Mouse (Mus musculus) right cerebral cortex, adult 18-20 months (tissue): ENCODE data around the gene Dusp3.

Source experiments
- DNase-seq: peaks from one replicate; pipeline ENCODE4 v3.0.0; 2022; ENCODE audit warnings: mixed read lengths

The Dusp3 gene

DNA sequence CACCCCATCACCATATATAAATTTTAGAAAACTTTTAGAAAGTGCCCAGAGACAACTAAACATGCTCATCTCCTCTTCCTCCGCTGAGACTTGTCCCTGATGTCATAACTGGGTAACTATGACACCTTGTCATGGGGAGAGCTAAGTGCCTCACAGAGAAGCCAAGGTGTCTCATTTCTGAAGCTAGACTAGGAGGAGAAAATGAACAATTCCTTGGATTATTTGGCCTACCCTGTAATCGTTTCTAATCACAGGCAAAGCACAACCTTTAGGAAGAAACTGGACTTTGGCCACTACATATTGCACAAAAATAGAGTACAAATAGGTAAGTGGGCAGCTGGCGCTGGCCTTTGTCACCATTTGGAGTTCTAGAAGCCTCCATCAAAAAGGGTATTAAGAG is at the start of gene Dusp3:
TSS of gene Dusp3 (minus strand) at position 101 of the 400 bp plus-strand sequence.
- no peak for DNase-seq

DNA sequence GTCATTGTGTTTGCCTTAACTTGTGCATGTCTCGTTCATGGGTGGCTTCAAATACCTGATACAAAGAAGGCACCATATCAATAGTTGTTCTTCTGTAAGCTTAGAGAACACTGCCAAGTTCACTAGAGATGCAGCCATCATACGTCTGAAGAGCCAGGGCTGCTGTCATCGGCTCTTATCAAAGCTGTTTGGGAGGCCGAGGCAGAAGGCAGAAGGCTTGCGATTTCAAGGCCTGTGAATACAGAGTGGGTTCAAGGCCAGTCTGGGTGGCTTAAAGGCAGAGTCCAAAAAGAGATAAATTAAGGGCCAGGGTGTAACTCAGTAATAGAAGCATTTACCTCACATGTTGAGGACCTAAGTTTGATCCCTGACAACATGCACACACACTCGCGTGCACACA is 49.5 kb upstream of the Dusp3 start:
- no peak for DNase-seq

DNA sequence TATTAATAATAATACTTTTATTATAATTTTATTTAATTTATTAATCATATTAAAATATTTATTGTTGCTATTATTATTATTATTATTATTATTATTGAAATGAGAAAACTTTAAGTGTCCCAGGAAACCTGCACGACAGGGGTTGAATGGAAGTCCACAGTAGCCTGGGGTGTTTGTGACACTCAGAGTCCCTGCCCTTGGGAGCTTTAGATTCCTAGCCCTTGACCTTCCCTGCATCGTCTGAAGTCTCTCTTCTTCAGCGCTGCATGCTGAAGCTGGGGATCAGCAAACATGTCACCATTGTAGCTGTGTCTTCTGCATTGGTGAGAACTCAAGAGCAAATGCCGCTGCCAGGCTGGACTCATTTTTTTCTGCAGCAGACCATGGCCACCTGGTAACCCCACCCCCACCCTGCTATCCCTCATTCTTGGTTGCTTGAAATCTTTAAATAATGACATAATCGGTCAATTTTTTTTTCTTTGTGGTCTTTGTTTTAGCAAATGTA is 48.7 kb upstream of the Dusp3 start:
- DNase-seq, result no peak

DNA sequence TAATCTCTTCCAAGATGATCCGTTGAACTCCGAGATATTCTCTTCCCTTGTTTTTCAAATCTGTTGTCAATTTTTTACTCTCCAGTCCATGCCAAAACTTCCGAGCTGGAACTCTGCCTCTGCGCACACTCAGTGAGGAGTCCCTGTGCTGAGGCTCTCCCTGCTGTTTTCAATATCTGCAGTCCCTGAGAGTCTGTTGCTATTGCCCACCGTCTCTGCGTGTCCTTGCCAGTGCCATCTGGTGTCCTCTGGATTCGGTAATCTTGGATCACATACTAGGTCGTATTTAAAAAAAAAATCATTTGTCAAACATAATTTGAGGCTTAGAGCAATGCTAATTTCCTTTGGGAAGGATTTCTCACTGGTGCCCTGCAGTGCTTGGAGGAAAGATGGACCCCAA is 48.1 kb upstream of the Dusp3 start:
- no peak for DNase-seq

DNA sequence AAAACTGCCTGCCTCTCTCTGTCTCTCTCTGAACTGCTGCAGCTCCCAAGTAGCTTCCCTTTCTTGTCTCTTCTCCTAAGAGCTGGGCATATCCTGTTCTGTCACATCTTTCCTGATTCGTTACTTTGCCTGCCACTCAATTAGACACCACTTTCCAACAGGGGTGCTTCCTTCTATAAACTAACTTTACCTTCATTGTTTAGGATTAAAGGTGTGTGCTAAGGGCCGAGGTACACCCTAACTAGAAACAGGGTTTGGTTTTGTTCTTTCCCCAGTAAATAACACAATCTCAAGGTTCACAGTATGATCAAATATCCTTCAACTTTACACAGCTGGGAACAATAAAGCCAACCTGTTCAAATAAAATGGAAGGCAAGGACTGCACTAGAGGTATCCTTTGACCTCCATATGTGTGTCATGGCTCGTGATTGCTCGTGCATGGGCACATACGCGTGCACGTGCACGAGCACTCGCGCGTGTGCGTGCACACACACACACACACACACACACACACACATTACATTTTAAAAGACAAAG is 46.3 kb upstream of the Dusp3 start:
- DNase-seq, result no peak

DNA sequence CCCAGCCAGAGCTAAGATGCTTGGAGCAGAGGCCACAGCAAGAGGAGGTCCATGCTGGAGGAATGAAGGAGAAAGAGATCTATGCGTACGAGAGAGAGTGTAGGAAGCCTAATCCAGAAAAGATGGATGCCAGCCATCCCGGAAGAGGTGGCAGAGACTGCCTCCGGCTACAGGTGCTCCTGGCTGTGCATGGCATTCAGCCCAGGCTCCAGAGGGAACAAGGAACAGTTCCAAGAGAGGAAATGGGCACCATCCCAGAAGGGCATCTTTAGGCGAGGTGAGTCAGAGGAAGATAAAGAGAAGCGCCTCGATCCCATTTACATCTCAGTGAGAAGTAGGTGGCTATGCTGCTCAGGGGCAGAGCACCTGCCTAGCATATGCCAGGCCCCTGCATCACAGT is 44.3 kb upstream of the Dusp3 start:
- peak; percentile 72 for DNase-seq

DNA sequence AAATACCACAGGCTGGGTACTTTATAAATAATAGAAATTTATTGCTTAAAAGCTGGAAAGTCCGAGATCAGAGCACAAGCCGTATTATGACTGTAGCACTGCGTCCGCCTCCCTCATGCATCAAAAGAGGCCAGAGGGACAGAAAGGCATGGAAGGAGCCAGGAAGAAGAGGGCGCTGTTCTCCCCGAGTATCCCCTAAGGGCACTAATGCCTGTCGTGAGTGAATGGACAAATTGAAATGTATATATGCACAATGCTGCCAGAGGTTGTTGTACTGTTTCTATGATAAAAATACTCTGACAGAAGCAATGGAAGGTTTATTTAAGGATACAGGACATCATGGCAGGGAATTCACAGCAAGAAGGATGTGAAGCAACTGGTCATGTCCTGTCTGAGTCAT is 43.2 kb upstream of the Dusp3 start:
- no peak for DNase-seq

DNA sequence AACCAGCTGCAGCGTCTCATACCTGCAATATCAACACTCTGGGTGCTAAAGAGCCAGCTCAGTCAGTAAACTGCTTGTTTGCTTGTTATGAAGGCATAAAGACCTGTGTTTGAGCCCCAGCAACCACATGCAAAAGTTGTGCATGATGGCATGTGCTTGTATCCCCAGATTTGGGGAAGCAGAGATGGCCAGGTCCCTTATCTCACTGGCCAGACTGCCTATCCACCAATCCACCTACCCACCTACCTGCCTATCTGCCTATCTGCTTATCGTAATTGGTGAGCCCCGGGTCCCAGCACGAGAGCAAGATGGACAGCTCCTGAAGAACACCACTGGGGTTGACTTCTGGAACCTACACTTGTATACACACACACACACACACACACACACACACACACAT is 42.5 kb upstream of the Dusp3 start:
- DNase-seq, result no peak

DNA sequence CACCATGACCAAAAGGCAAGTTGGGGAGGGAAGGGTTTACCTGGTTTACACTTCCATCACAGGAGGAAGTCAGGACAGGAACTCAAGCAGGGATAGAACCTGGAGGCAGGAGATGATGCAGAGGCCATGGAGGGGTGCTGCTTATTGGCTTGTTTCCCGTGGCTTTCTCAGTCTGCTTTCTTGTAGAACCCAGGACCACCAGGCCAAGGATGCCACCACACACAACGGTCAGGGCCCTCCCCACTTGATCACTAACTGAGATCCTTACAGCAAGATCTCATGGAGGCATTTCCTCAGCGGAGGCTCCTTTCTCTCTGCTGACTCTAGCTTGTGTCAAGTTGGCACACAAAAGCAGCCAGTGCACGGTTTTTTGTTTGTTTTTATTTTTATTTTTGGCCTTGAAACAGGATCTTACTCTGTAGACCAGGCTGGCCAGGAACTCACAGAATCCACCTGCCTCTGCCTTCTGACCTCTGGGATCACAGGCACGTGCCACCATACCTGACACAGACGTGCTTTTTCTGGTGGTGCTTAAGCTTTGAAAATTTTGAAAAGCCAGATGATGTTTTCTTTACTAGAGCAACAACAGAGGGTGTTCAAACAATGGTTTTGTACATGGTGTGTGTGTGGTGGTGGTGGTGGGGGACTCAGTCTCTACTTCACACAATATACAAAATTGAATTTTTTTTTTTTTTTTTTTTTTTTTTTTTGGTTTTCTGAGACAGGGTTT is 41.4 kb upstream of the Dusp3 start, which contains the start of gene Mpp3:
TSS of gene Mpp3 (minus strand) at position 375 of the 730 bp plus-strand sequence.
- no peak for DNase-seq

DNA sequence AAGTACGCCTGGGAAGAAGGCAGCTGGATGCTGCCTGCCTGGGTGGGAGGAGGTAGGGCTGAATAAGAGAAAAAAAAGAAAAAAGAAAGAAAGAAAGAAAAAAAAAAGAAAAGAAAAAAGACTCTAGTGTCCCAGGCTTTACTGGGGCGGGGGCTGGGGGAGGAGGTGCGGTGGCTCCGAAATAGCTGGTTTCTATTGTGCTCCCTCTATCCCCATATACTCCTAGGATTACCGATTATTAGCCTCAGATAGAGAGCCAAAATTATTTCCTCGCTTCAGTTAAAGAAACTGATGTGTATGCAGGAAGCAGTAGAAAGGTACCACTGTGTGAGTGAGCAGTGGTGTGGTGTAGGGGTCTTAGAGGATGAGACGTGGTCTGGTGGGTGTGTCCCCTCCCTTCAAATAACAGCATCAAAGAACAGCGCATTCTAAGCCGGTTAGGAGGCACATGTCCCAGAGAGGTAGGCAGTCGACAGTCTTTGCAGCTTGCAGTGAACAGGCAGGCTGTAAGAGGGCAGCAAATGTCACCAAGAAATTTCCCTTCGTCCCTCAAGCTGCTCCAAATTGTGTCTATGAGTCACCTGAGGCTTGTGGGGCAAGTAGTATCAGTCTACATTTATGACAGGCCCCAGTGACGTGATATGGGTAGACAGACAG is 40.7 kb upstream of the Dusp3 start:
- no peak for DNase-seq

DNA sequence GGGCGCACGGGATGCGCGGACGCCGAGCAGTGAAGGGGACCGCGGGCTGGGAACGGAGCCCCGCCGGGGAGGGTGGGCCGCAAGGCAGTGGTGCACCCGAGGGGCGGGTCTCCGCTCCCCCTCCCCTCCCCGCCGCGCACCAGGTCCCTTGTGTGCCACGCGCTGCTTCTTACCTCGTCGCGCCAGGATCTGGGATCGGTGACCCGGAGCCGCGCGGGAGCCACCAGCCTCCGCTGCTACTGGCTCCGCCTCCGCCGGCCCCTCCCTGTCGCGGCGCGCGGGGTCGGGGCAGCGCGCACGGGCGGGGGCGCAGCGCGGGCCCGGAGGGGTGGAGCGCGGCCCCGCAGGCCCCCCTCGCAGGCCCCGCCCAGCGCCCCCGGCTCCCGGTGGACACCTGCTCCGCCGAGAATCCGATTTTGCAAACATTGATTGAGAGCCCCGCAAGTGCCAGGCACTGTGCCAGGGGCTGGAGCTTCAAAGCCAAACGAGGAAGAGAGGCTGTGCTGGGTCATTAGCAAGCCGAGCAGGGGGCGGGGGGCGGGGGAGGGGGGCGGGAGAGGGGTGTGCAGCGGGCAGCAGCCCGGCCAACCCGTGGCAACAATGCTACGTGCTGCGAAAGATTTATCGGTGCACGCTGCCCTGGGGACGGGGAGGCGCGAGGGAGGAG is 40.0 kb upstream of the Dusp3 start:
- peak; percentile 76 for DNase-seq

DNA sequence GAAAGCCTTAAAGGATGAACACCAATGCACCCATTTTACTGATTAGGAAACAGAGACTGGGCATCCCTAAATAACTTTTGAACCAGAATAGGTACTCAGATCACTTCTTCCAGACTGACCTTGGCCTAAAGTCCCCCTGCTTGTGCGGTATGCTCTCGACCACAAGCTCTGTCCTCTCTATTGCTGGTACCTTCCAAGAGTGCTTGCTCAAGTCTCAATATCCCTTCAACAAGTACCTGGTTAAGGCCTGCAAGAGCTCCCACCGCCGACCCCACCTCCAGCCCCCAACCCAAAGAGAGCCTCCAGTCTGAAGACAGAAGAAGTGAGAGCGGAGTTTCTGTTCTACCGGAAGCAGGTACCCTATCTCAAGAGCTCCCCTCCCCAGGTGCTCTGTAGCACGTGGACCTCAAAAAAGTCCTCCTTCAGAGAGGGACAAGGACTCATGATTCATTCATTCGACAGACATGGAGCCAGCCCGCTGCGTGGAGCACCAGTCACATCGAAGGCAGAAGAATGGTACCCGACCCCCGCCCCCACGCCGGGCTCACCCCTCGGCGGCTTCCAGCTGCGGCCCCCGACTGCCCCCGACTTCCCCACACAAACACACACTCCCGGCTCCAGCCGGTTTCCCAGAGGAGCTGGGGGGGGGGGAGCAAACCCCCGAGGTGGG is 39.3 kb upstream of the Dusp3 start:
- DNase-seq, result peak; percentile 46

DNA sequence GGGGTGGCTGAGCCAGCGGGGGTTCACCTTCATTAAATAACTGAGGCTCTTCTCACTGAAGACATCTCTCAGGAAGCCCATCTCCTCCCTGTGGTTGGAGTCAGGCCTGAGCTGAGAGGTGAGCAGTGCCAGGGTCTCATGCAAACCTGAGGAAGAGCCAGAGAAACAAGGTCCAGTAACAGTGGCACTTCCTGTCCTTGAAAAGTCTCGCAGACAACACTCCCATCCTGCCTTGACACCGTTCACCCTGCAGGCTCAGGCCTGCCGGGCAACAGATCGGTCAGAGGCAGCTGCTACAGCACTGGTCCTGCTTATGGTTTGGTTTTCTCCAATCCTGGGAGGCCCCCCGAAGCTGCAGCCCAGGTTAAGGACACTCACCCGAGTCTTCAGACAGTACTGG is 38.5 kb upstream of the Dusp3 start:
- no peak for DNase-seq

DNA sequence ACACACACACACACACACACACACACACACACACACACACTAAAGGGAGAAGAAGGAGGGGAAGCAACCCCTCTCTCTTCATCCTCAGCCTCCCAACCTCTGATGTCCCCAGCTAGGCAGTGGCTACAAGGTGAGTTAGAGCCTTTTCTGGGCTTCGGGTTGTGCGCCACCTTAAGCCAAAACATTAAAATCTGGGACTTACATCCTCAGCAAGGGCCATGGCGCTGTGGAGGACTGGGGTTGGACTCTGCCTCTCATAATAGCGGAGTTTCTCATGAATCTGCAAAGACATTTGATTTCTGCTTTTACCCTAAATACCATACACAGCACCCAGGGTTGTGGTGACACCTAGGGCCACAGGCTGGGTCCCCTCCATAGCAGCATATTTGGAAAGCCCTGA is 38.1 kb upstream of the Dusp3 start:
- no peak for DNase-seq

DNA sequence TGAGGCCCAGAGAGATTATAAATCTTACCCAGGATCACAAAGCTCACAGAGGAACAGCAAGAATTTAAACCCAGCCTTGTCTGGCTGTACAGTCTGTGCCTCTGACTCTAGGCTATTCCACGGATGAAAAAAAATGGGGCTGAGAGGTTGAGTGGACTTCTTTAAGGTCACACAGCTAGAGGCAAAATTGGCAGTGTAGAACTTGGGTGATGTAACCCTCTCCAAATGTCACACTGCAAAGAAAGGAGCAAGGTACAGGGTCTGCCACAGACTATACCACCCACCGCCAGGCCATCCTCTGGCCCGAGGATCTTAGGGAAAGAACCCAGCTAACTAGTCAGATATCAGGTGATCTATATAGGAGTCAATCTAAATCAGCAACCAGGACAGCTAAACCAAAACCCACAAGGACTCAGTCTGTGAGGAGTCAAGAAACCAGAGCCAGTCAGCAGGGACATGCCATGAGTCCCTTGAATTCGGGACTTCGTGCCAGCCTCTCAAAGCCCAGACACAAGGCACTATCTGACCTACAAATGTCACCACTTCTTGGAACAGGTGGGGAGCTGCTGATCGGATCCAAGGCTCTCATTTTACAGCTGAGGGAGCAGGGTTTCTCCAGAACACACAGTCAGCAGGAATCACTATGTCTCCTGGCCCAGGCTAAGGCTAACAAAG is 37.4 kb upstream of the Dusp3 start:
- DNase-seq, result no peak

DNA sequence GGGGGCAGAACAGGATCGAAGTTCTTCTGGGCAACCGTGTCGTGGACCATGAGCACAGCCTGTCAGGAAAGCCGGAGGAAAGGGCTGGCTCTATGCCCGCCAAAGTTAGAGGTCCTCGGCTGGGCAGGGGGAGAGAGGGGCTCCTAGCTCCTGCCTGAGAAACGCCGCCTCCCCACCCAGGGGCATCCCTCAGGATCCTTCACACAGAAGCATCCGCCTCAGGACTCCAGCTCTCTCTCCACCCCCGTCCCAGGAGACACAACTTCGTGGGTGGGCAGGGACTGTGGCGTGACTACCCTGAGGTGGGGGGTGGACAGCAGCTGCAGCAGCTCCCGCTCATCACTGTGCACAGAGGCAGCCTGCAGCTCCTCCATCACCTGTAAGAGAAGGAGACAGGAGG is 36.6 kb upstream of the Dusp3 start:
- peak; percentile 87 for DNase-seq

DNA sequence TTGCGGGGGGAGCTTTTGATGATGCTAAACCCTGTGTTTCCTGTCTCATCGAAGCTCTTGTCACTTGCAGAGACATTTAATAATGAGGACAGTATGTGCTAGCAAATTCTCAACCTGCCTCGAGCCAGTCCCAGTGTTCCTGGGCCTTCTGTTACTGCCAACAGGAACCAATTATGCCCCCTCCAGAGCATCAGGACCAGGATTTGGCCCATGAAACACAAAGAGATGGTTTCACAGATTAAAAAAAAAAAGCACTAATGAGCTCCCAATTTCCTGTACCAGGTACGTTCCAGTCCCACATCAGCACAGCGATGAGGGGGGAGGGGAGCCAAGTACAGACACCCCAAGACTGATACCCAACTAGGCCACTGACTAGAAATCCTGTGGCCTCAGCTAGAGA is 34.4 kb upstream of the Dusp3 start:
- no peak for DNase-seq

DNA sequence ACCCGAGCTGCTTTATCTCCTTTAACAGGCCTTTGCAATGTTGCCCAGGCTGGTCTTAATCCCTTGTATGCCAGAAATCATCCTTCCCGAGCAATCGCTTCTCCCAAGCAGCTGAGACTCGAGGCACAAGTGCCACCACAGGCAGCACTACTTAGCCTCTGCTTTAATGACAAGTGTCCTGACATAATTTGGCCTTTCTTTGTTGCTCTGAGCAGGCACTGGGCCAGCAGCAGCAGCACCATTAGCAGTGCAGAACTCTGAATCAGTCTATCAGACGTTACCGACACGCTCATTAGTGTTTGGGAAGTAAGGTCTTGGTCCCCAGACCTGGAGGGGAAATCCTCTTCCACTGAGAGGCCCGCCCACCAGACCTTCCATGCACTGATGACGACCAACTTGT is 32.9 kb upstream of the Dusp3 start:
- DNase-seq, result no peak

DNA sequence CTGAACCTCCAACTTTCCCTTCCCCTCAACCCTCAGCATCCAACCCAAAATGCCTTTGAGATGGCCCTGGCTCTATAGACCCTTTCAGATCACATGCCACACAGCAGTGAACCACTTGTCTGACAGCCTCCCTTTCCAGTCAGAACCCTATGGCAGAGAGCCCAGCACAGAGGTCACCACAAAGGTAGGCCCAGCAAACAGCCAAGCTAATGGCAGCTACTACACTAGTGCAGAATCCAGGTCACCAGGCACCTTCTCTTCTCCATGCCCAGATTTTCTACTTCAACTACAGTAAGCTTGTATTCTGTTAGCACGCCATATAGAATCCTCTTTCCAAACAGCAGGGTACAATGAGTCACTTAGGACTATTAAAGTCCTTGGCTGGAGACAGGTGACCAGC is 29.3 kb upstream of the Dusp3 start:
- DNase-seq, result no peak

DNA sequence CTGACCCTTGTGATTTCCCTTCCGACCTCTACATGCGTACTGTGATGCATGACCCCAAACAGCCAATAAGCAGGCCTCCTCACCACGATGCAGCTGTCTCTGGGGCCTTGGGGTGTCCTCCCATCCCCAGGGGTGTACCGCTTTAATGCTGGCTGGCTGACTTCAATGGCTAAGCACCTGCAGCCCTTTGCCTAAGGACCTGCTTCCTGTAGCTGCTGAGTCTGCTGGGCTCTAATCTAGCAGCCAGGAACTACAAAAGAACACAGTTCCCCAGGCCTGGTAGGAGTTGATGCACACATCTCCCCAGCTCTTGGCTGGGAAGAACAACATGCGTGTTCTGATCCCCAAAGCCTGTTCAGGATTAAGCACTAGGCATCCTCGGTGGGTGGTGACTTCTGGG is 28.7 kb upstream of the Dusp3 start:
- no peak for DNase-seq

DNA sequence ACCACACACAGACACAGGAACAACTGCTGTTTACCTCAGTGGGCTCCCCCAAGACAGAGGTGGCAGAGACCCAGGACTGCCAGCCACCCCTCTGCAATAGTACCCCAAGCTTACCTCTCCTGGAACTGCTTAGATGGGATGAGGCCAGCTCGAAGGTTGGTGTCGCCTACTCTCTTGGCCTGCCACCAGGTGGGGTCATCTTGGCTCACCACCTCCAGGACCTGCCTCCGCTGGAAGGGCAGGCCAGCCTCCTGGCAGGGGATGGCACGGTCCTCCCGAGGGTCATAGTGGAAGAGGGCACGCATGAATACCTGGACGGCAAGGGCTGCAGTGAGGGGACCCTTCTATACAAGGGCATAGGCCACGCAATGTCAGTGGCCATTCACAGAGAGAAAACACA is 26.4 kb upstream of the Dusp3 start:
- DNase-seq, result no peak

DNA sequence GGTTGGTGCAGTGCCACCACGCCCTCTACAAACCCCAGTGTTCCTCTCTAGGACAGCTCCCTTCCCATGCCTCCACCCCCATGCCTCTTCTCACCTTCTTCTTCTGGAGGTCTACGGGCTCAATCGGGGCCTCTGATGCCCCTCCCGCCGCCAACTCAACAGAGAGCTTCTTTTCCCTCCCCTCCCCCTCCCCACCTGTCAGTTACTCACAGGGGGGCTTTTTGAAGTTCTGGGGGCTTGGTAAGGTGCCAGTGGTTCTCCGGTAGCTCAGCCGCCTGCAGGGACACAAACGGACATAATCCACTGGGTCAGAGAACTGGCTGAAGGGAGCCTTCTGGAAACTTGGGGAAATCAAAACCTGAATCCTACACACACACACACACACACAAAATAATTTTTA is 24.7 kb upstream of the Dusp3 start:
- no peak for DNase-seq

DNA sequence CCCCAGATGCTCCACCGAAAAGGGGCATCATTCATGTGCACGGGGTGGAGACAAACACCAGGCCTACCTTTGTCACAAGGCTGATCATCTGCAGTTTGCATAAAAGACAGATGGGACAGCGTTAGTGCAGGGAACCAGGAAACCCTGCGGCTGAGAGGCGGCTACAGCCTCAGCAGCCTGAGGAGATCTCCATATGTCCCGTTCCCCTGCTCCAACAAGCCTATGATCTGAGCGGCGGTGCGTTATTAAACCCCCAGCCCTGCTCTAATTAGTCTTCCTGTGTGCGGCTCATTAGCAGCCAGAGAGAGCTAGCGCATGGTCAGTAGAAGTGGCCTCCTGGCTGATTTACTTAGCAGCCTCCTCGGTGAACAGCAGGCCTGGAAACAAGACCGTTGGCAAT is 23.3 kb upstream of the Dusp3 start:
- DNase-seq, result no peak
